Mouse (Mus musculus) forebrain, embryonic 10.5 days (tissue): ENCODE measurements around the gene Ribc2. TPM values are rescaled to one million over a fixed set of nuclear protein-coding genes. Genes with fewer than 3 reads are reported as not detected.

ENCODE experiments used
- DNase-seq: peaks from one replicate; pipeline ENCODE4 v3.0.0-alpha.2; 2017; ENCODE audit warnings: low spot score; ENCODE audit errors: extremely low spot score
- H3K27ac ChIP-seq: fragments of 300-500 bp; sonication (generic); 2 replicates; pipeline ENCODE4 v1.5.1; 2016; ENCODE audit warnings: mild to moderate bottlenecking
- H3K27me3 ChIP-seq: fragments of 300-500 bp; sonication (generic); 2 replicates; pipeline ENCODE4 v1.6.1; 2016; ENCODE audit warnings: mild to moderate bottlenecking; ENCODE audit not compliant: poor library complexity, severe bottlenecking
- H3K36me3 ChIP-seq: fragments of 300-500 bp; sonication (generic); replicated peaks from 2 replicates; pipeline ENCODE4 v1.6.1; 2016; ENCODE audit warnings: mild to moderate bottlenecking, moderate library complexity
- H3K4me1 ChIP-seq: fragments of 300-500 bp; sonication (generic); 2 replicates; pipeline ENCODE4 v1.6.1; 2016
- H3K4me3 ChIP-seq: fragments of 300-500 bp; sonication (generic); 2 replicates; pipeline ENCODE4 v1.5.1; 2016; ENCODE audit warnings: mild to moderate bottlenecking, moderate library complexity
- H3K9me3 ChIP-seq: fragments of 300-500 bp; sonication (generic); 2 replicates; pipeline ENCODE4 v1.6.1; 2016; ENCODE audit warnings: mild to moderate bottlenecking, moderate library complexity
- WGBS: fragments of 180-500 bp; shearing (Covaris S2); methylation state at CpG from one replicate; pipeline ENCODE4 v1.1.7; 2016; 5-methylcytosine and 5-hydroxymethylcytosine counted together
- polyA plus RNA-seq: library from polyadenylated mRNA; unstranded; fragments of >200 nt; fragmentation: Nextera tagmentation; extraction: Ambion mirVana; gene quantifications from 2 replicates; pipeline ENCODE4 v1.2.1, GENCODE M21; 2016

Ribc2 gene
- polyA plus RNA-seq, 1 experiment from 2014 or later, result 0.99 TPM

DNA sequence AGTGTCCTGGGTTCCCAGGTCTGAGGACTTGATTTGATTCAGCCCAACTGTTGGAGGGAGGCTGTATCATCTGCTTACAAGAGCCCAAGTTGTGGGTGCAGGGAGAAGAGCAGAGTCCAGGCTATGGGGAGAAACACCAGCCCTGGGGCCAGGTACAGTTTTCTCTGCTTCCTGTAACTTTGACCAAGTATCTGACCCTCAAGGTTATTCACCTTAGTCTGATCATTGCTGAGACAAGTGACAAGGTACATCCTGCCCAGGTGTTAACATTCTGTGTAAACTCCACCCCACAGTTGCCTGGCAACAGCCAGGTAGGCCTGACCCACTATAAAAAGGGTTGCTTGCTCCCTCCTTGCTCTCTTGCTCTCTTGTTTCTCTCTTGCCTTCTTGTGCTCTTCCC, 29.5 kb downstream of the Ribc2 start:
- H3K27ac ChIP-seq, result no peak overlapping the region

GRCm38 (mm10) chr15:85162693-85163663, 31.1 kb downstream of the Ribc2 start:
- Histone ChIP-seq H3K27ac (peak overlapping the region; percentile 27; the same call in 1 of the 2 replicates), H3K9me3 (peaks cover under 1% of the 10 kb centered on the region; the same call in 1 of the 2 replicates), H3K4me3 (no peak overlapping the region), H3K36me3 (no peaks in the 10 kb centered on the region), H3K27me3 (peaks cover 4% of the 10 kb centered on the region; the same call in 1 of the 2 replicates), H3K4me1 (peaks cover 46% of the 10 kb centered on the region)
- 63% methylated on average over 21 of the region's 21 CpGs for WGBS
- DNase-seq, result no peak

More for the DNA sequence above, 29.5 kb downstream of the Ribc2 start:
- Histone ChIP-seq H3K9me3 (peaks cover 4% of the 10 kb centered on the region; the same call in 1 of the 2 replicates), H3K36me3 (no peaks in the 10 kb centered on the region), H3K27me3 (peaks cover 4% of the 10 kb centered on the region; the same call in 1 of the 2 replicates), H3K4me3 (no peak overlapping the region), H3K4me1 (peaks cover 33% of the 10 kb centered on the region)
- no peak for DNase-seq

GRCm38 (mm10) chr15:85166433-85166933, 34.6 kb downstream of the Ribc2 start:
- DNase-seq, result peak; percentile 68
- peaks cover 46% of the 10 kb centered on the region for H3K4me1 ChIP-seq
- 19% methylated on average over 11 of the region's 11 CpGs for WGBS
- peak overlapping the region; percentile 65 for H3K27ac ChIP-seq
- no peaks in the 10 kb centered on the region for H3K9me3 ChIP-seq
- no peaks in the 10 kb centered on the region for H3K36me3 ChIP-seq
- peak overlapping the region; percentile 2; the same call in 1 of the 2 replicates for H3K4me3 ChIP-seq
- peaks cover 10% of the 10 kb centered on the region; the same call in 1 of the 2 replicates for H3K27me3 ChIP-seq

GRCm38 (mm10) chr15:85167086-85167679, 35.3 kb downstream of the Ribc2 start:
- DNase-seq, result no peak
- Histone ChIP-seq H3K4me3 (peak overlapping the region; percentile 2; the same call in 1 of the 2 replicates), H3K27me3 (peaks cover 10% of the 10 kb centered on the region; the same call in 1 of the 2 replicates), H3K36me3 (no peaks in the 10 kb centered on the region), H3K4me1 (peaks cover 46% of the 10 kb centered on the region), H3K27ac (peak overlapping the region; percentile 65), H3K9me3 (no peaks in the 10 kb centered on the region)
- 44% methylated on average over 12 of the region's 12 CpGs for WGBS

DNA sequence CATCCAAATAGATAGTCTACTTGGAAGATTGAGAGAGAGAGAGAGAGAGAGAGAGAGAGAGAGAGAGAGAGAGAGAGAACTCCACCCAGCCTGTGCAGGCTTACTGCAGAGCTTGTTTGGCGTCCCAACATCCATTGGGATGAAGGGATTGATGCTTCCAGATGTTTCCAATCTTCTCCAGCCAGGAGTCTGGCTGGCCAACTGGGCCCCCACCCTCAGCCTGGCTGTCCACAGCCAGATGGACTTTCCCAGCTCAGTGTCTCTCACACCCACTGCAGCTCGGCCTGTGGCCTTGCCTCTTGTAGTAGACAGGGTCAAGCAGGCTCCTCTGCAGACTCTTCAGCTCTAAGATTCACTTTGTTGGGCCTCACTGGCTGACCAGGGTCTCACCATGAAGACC, 40.2 kb downstream of the Ribc2 start:
- WGBS, result 77% methylated on average over 2 of the region's 2 CpGs
- Histone ChIP-seq H3K4me1 (peaks cover 7% of the 10 kb centered on the region), H3K4me3 (no peak overlapping the region), H3K9me3 (no peaks in the 10 kb centered on the region), H3K27ac (no peak overlapping the region), H3K36me3 (no peaks in the 10 kb centered on the region), H3K27me3 (peaks cover 6% of the 10 kb centered on the region; the same call in 1 of the 2 replicates)
- DNase-seq, result no peak

GRCm38 (mm10) chr15:85173425-85173824, 41.5 kb downstream of the Ribc2 start:
- H3K9me3 ChIP-seq, result no peaks in the 10 kb centered on the region
- H3K27me3 ChIP-seq, result peaks cover 3% of the 10 kb centered on the region; the same call in 1 of the 2 replicates
- H3K4me3 ChIP-seq, result no peak overlapping the region
- no peak for DNase-seq
- no peak overlapping the region; the same call in 1 of the 2 replicates for H3K27ac ChIP-seq
- 90% methylated on average over 8 of the region's 8 CpGs for WGBS
- H3K36me3 ChIP-seq, result no peaks in the 10 kb centered on the region
- H3K4me1 ChIP-seq, result no peaks in the 10 kb centered on the region

- no peak for DNase-seq
- Histone ChIP-seq H3K4me3 (no peak overlapping the region), H3K27me3 (no peaks in the 10 kb centered on the region), H3K36me3 (no peaks in the 10 kb centered on the region), H3K4me1 (no peaks in the 10 kb centered on the region), H3K27ac (no peak overlapping the region), H3K9me3 (no peaks in the 10 kb centered on the region)
- 86% methylated on average over 10 of the region's 10 CpGs for WGBS
Observed at GRCm38 (mm10) chr15:85174060-85174459, 42.2 kb downstream of the Ribc2 start.

- 84% methylated on average over 8 of the region's 8 CpGs for WGBS
- H3K36me3 ChIP-seq, result no peaks in the 10 kb centered on the region
- H3K9me3 ChIP-seq, result no peaks in the 10 kb centered on the region
- DNase-seq, result peak; percentile 51
- no peaks in the 10 kb centered on the region for H3K4me1 ChIP-seq
- H3K27ac ChIP-seq, result no peak overlapping the region
- H3K4me3 ChIP-seq, result no peak overlapping the region
- H3K27me3 ChIP-seq, result no peaks in the 10 kb centered on the region
Observed at GRCm38 (mm10) chr15:85177576-85177975, 45.7 kb downstream of the Ribc2 start.

- H3K27me3 ChIP-seq, result no peaks in the 10 kb centered on the region
- no peaks in the 10 kb centered on the region for H3K4me1 ChIP-seq
- no peak for DNase-seq
- 85% methylated on average over 6 of the region's 6 CpGs for WGBS
- no peak overlapping the region for H3K4me3 ChIP-seq
- no peak overlapping the region for H3K27ac ChIP-seq
- no peaks in the 10 kb centered on the region for H3K9me3 ChIP-seq
- no peaks in the 10 kb centered on the region for H3K36me3 ChIP-seq
Observed at GRCm38 (mm10) chr15:85178172-85178571, 46.3 kb downstream of the Ribc2 start.

DNA sequence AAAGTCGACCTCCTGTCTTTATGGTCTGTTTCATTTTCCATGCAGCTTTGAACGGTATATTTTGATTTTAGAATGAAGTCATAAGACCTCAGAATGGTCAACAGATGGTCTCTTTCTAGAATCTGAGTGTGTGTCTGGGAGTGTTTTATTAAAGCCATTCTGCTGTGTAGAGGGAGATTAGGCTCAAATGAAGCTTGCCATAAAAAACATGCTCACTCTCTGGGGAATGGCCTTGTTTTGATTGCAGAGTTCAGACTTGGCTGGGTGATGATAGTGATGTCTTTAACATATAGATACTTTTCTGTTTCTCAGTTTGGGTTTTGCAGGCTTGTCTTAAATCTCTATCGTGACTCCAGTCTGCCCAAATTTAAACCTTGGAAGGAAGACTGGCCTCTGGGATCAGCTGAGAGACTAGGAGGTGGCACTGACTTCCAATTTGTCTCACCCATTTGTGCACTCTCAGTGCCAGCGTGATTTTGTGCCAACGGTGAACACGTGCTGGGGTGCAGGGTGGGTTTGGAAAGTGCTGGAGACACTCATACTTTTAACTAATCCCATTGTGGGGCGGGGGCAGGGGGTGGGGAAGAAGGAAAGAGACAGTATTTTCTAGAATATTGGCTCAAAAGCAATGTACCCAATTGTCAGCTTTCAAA, 47.8 kb downstream of the Ribc2 start:
- no peaks in the 10 kb centered on the region for H3K27me3 ChIP-seq
- no peak for DNase-seq
- H3K36me3 ChIP-seq, result no peaks in the 10 kb centered on the region
- no peak overlapping the region for H3K27ac ChIP-seq
- no peaks in the 10 kb centered on the region for H3K9me3 ChIP-seq
- no peak overlapping the region for H3K4me3 ChIP-seq
- 84% methylated on average over 7 of the region's 7 CpGs for WGBS
- H3K4me1 ChIP-seq, result no peaks in the 10 kb centered on the region

DNA sequence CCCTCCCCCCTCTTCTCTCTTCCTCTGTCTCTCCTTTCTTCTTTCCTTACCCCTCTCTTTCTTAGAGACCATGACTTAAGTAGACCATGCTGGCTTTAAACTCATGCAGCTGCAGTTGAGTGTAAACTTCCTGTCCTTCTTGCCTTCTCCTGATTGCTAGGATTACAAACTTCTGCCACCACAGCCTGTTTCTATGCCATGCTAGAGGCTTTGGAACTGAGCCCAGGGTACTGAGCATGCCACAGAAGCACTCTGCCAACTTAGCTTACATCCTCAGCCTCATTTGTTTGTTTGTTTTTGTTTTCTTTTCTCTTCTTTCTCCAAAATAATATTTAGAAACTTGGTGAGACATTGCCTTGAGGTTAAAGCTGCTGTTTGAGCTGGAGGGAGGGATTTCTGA, 48.5 kb downstream of the Ribc2 start:
- no peak for DNase-seq
- H3K9me3 ChIP-seq, result no peaks in the 10 kb centered on the region
- H3K27me3 ChIP-seq, result no peaks in the 10 kb centered on the region
- H3K27ac ChIP-seq, result no peak overlapping the region
- H3K4me3 ChIP-seq, result no peak overlapping the region
- no peaks in the 10 kb centered on the region for H3K36me3 ChIP-seq
- H3K4me1 ChIP-seq, result no peaks in the 10 kb centered on the region

DNA sequence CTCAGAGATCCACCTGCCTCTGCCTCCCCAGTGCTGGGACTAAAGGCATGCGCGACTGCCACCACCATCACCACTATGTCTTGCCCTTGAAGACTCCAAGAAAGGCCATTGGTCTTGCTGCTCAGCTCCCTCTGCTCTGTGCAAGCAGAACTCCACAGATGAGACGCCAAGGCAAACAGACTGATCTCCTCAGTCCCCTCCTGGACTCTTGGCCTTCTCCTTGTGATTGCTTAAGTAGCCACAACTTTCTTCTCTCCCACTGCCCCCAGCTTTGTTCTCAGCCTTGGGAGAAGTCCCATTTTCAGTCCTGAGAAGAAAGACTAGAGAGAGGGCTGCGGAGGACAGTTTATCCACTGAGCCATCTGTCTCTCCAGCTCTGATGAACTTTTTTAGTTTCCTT, 50.2 kb downstream of the Ribc2 start:
- Histone ChIP-seq H3K36me3 (no peaks in the 10 kb centered on the region), H3K27ac (no peak overlapping the region), H3K27me3 (no peaks in the 10 kb centered on the region), H3K4me1 (no peaks in the 10 kb centered on the region), H3K9me3 (no peaks in the 10 kb centered on the region), H3K4me3 (no peak overlapping the region)
- no peak for DNase-seq
- 88% methylated on average over 4 of the region's 4 CpGs for WGBS
